Mouse (Mus musculus): ENCODE measurements at regions not wholly inside any gene's neighbourhood (a gene's known extent, or its start where the extent isn't known, plus 50 kb on each side); places are given as distances from the start of the nearest gene placed in this dataset.
"Not testable (repeated sequence)": the region's sequence is repeated elsewhere in the genome, so short reads cannot be mapped to it uniquely, and the experiment has no call there.

DNA sequence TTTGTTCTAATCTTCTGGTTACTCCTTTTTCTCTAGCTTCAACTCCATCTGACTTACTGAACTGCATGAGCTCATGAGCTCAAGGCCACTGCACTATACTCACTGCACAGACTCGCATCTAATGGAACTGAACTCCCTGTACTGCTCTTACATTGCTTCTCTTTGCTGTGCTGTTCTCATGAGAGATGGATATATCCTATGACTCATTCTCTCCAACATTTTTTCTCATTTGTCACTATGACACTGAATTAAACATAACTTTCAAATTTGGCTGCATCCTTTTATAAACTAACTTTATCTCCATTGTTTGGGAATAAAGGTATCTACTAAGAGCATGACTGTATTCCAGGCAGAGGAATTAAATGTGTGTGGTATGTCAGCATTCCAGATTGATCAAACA lies 806.2 kb downstream of the Rab28 start:
- no peak for DNase-seq (ENCODE audit: low spot score in 2 of 2)

DNA sequence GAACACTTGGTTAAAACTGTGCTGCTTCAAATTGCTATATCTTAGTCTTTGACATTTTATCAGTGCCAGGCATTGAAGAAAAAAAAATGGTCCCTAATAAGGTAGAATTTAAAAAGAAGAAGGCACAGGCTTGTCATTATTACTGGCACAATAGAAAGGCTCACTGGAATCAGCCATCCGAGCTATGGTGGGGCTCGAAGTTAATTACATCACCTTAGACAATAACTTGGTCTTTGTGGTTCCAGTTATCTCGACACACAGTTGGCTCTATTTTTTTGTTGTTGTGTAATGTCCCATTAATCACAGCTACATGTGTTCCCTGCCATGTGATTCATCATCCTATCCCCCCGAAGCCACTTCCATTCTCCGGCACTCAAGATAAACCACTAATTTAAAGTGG lies 825.1 kb downstream of the Rab28 start:
- no peak for DNase-seq (ENCODE audit: low spot score in 2 of 2)

DNA sequence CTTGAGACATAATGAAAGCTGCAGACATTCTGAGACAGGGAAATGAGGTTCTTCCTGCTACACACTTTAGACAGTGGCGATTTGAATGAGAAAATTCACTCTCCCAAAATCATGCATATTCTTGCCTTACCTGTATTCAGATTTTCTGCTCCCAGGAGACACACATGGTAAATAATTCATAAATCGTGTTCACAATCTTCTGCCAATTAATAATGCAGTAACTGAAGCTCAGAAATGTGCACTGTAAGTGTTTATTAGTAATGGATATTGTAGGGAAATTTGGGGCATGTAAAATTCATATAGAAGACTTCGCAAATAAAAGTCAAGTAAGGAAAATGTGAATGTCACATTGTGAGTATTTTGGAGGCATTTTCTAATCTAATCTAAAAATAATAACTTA lies 830.2 kb downstream of the Rab28 start:
- no peak for DNase-seq (ENCODE audit: low spot score in 2 of 2)

DNA sequence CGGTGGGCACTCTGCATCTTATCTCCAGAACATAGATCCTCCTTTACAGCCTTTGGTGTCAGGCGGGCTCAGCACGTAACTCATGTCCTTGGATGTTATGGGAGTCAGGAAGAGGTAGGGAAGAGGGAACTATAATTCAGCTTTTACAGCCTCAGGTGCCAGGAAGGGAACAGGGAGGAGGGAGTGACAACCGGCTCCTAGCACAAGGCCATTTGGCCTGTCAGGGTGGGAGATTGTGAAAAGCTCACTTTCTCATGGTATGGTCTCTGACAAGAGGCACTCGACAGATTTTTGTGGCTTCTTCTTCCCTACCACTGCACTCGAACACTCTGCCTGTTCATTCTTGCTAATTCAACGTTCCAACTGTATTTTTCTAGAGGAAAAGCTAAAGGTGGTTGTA lies 845.6 kb downstream of the Rab28 start:
- not testable (repeated sequence) for DNase-seq (ENCODE audit: low spot score in 2 of 2)

Data from spleen, postnatal 10 days (tissue).